Mouse (Mus musculus) bone marrow macrophage, adult 2 months (primary cell): Measurements from ENCODE around the gene Alk.

Source experiments
- CTCF ChIP-seq: IDR thresholded peaks from 2 replicates; pipeline ENCODE4 v1.5.1; 2012; ENCODE audit warnings: low read depth, mild to moderate bottlenecking, low read length, moderate library complexity
- POLR2A ChIP-seq: IDR thresholded peaks from 2 replicates; pipeline ENCODE4 v1.6.1; 2012; ENCODE audit warnings: mild to moderate bottlenecking, low read depth, low read length, borderline replicate concordance

GRCm38 (mm10) chr17:72017329-72017728, 587.1 kb downstream of the Alk start:
- TF ChIP-seq CTCF (no peak), POLR2A (no peak)
